Mouse (Mus musculus) heart, adult 2 months (tissue): ENCODE data around the gene Olfr206. TPM values are rescaled to one million over a fixed set of nuclear protein-coding genes. Genes with fewer than 3 reads are reported as not detected.
"Not testable (repeated sequence)": the region's sequence is repeated elsewhere in the genome, so short reads cannot be mapped to it uniquely, and the experiment has no call there.

ENCODE experiments used
- DNase-seq, 2 experiments: peaks; one replicate each; pipeline ENCODE4 v3.0.0; 2021
- H3K27ac ChIP-seq: fragments of 200-600 bp; 2 replicates; pipeline ENCODE4 v1.8.1; 2022
- H3K27me3 ChIP-seq: fragments of 200-500 bp; 2 replicates; pipeline ENCODE4 v1.6.1; 2012; ENCODE audit warnings: mild to moderate bottlenecking, low read length, inconsistent platforms, mixed read lengths; ENCODE audit not compliant: control insufficient read depth, insufficient read depth
- H3K36me3 ChIP-seq: fragments of 200-500 bp; 2 replicates; pipeline ENCODE4 v1.6.1; 2012; ENCODE audit warnings: low read length, inconsistent platforms; ENCODE audit not compliant: control insufficient read depth, insufficient read depth
- H3K4me1 ChIP-seq: fragments of 200-500 bp; 2 replicates; pipeline ENCODE4 v1.6.1; 2011; ENCODE audit warnings: low read length; ENCODE audit not compliant: control insufficient read depth, insufficient read depth
- H3K4me3 ChIP-seq: fragments of 200-600 bp; 2 replicates; pipeline ENCODE4 v1.8.1; 2022
- H3K79me2 ChIP-seq: fragments of 200-500 bp; replicated peaks from 2 replicates; pipeline ENCODE4 v1.6.1; 2012; ENCODE audit warnings: mild to moderate bottlenecking, inconsistent platforms, low read length, moderate library complexity, mixed read lengths; ENCODE audit not compliant: control insufficient read depth, insufficient read depth
- H3K9ac ChIP-seq: fragments of 200-500 bp; 2 replicates; pipeline ENCODE4 v1.6.1; 2012; ENCODE audit warnings: low read depth, mild to moderate bottlenecking, control low read depth, inconsistent platforms, low read length, mixed read lengths
- CTCF ChIP-seq: fragments of 200-600 bp; IDR thresholded peaks from 2 replicates; pipeline ENCODE4 v1.8.1; 2022; ENCODE audit warnings: antibody characterized with exemption, mild to moderate bottlenecking, moderate library complexity
- EP300 ChIP-seq: fragments of 200-500 bp; IDR thresholded peaks from 2 replicates; pipeline ENCODE4 v1.6.1; 2011; ENCODE audit warnings: low read depth, low read length, control low read depth; ENCODE audit not compliant: insufficient read depth
- POLR2A ChIP-seq: fragments of 200-500 bp; IDR thresholded peaks from 2 replicates; pipeline ENCODE4 v1.6.1; 2011; ENCODE audit warnings: mild to moderate bottlenecking, low read depth, low read length, control low read depth; ENCODE audit not compliant: insufficient read depth
- WGBS: fragments of 180-500 bp; shearing (Covaris S2); methylation state at CpG from one replicate; pipeline ENCODE4 v1.1.7; 2018; 5-methylcytosine and 5-hydroxymethylcytosine counted together
- intact Hi-C: fragments of 180-260 bp; cut with DNase I; formaldehyde crosslinking; loops from one replicate; pipeline ENCODE4 v1.15.1; 2025
- long read RNA-seq: library from polyadenylated mRNA; stranded (forward); transcript quantifications from one replicate; pipeline ENCODE4 v2.0.0, GENCODE M21; 2021
- polyA plus RNA-seq: library from polyadenylated mRNA; depleted of rRNA; stranded (reverse); fragments of >200 nt; gene quantifications from 2 replicates; pipeline ENCODE4 v1.2.3, GENCODE M21; 2012; rRNA removed
- total RNA-seq, 2 experiments: library from RNA; stranded (reverse); gene quantifications; 2 replicates each; pipeline ENCODE4 v1.2.3; 2021

Gene Olfr206
- total RNA-seq (not detected), polyA plus RNA-seq (not detected in 2 replicates)
- long read RNA-seq: 0 reads

DNA sequence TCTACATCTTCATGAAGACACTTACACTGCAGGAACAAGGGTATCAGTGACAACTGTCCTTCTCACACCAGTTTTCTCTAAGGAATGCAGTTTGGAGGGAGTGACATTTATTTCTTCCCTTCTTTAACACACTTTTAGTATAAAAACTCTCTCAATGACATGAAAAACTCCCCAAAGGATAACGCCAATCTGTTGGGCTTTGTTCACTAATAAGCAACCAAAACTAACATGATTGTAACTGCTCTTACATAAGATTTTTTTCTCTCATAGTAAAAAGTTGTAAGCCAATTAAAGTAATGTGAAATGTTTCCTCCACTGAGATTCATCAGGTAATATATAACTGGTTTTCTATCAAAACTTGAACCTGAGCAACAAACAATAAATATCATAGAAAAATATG is at the start of gene Olfr206:
Olfr206 (minus strand) TSS at position 101 of the 400 bp plus-strand sequence.
- Histone ChIP-seq H3K4me3 (no peak within 1 kb of the TSS), H3K36me3 (no peaks in the 10 kb centered on the region), H3K4me1 (no peaks in the 10 kb centered on the region), H3K27ac (no peak within 1 kb of the TSS), H3K27me3 (no peaks in the 10 kb centered on the region), H3K79me2 (no peaks in the 10 kb centered on the region), H3K9ac (no peak within 1 kb of the TSS)
- 62% methylated on average over 1 of the region's 1 CpGs for WGBS
- DNase-seq: no peak
- intact Hi-C loops: no loop called here
- TF ChIP-seq EP300: no peak
- no peak for TF ChIP-seq POLR2A
- TF ChIP-seq CTCF: no peak

DNA sequence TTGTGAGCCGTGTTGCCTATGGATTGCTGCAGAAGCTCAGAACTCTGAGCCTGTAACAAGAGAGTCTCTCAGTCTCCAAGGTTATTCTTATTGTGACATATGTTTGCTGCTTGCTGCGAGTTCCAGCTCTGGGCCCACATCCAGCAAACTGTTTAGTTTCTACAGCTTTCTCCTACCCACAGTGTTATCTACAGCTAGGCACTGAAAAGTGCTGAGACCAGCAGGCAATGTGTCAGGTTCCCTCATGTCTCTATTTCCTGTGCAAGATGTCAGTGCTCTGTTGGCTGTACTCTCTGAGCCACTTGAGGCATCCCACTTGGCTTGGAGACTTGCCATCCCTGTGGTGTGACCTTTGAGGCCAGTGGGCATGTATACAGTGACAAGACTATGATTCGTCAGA is 44.3 kb upstream of the Olfr206 start:
- Histone ChIP-seq H3K27me3 (no peaks in the 10 kb centered on the region), H3K9ac (no peak overlapping the region), H3K4me3 (no peak overlapping the region), H3K27ac (no peak overlapping the region), H3K36me3 (no peaks in the 10 kb centered on the region), H3K79me2 (no peaks in the 10 kb centered on the region), H3K4me1 (no peaks in the 10 kb centered on the region)
- TF ChIP-seq CTCF: no peak
- no peak for TF ChIP-seq POLR2A
- TF ChIP-seq EP300: no peak
- no peak for DNase-seq
- 43% methylated on average over 3 of the region's 3 CpGs for WGBS
- intact Hi-C loops: no loop called here

DNA sequence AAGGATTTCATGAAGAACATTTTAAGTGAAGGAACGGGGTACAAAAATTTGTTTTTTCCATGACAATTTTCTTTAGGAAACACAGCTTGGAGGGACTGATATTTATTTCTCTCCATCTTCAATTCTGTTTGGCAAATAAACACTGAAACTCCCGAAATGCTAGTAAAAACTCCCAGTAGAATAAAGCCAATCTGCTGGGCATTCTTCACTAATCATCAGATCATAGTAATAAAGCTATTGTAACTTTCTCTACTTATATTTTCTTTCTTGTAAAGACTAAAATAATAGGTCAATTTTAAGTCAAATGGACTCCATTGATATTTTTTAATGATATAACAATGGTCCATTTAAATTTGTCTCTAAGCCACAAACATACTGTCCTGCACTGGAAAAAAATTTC is 14.8 kb upstream of the Olfr206 start, which contains the start of gene Olfr209:
Olfr209 (minus strand) TSS at position 101 of the 400 bp plus-strand sequence.
- Histone ChIP-seq H3K36me3 (no peaks in the 10 kb centered on the region), H3K27me3 (no peaks in the 10 kb centered on the region), H3K4me3 (no peak within 1 kb of the TSS), H3K9ac (no peak within 1 kb of the TSS), H3K27ac (no peak within 1 kb of the TSS), H3K79me2 (no peaks in the 10 kb centered on the region), H3K4me1 (no peaks in the 10 kb centered on the region)
- DNase-seq: no peak
- intact Hi-C loops: no loop called here
- TF ChIP-seq EP300 (no peak), POLR2A (no peak), CTCF (no peak)
- WGBS: 58% methylated on average over 2 of the region's 2 CpGs

DNA sequence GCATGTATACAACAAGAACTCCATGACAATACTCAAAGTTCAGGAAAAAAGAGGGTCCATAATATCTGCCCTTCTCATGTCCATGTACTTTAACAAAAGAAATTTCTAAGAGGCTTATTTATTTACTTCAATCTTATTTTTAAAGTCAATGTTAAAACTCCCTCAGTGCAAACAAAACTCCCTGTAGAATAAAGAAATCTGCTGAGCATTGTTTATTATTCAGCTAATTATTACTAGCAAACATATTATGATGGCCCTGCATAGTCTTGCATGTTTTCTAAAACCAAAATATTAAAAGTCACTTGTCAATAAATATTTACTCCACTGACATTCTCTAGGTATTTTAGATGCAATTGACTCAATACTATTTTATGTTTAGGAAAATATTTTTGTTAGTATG is 18.0 kb downstream of the Olfr206 start, which contains the start of gene Olfr205:
Olfr205 (minus strand) TSS at position 101 of the 400 bp plus-strand sequence.
- H3K27ac ChIP-seq: no peak within 1 kb of the TSS
- intact Hi-C loops: no loop called here
- no peak for DNase-seq
- H3K4me1 ChIP-seq: no peaks in the 10 kb centered on the region
- TF ChIP-seq EP300: no peak
- no peak for TF ChIP-seq POLR2A
- TF ChIP-seq CTCF: no peak
- H3K9ac ChIP-seq: no peak within 1 kb of the TSS
- no peaks in the 10 kb centered on the region for H3K27me3 ChIP-seq
- H3K79me2 ChIP-seq: no peaks in the 10 kb centered on the region
- H3K4me3 ChIP-seq: no peak within 1 kb of the TSS
- no peaks in the 10 kb centered on the region for H3K36me3 ChIP-seq

DNA sequence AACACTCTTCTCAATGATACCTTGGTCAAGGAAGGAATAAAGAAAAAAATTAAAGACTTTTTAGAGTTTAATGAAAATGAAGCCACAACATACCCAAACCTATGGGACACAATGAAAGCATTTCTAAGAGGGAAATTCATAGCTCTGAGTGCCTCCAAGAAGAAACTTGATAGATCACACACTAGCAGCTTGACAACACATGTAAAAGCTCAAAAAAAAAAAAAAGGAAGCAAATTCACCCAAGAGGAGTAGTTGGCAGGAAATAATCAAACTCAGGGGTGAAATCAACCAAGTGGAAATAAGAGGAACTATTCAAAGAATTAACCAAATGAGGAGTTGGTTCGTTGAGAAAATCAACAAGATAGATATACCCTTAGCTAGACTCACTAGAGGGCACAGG is 25.8 kb downstream of the Olfr206 start:
- H3K4me1 ChIP-seq, H3K79me2 ChIP-seq, H3K4me3 ChIP-seq, DNase-seq, H3K9ac ChIP-seq, intact Hi-C loops, H3K27ac ChIP-seq, H3K36me3 ChIP-seq, H3K27me3 ChIP-seq: not testable (repeated sequence)
- WGBS: 35% methylated on average over 1 of the region's 1 CpGs

DNA sequence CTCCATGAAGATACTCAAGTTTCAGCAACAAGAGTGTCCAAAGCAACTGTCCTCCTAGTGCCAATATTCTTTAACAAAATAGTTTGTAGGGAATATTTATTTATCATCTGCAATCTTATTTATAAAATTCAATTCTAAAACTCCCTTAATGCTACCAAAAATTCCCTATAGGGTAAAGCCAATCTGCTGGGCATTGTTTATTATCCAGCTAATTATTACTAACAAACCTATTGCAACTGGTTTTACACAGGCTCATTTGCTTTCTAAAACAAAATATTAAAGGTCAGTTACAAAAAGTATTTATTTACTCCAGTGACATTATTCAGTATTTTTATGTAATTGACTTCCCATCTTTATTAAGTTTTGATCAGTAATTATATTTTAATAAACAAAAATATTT is 30.9 kb downstream of the Olfr206 start, which contains the start of gene Olfr204:
Olfr204 (minus strand) TSS at position 101 of the 400 bp plus-strand sequence.
- DNase-seq: no peak
- TF ChIP-seq EP300 (no peak), POLR2A (no peak), CTCF (no peak)
- Histone ChIP-seq H3K9ac (no peak within 1 kb of the TSS), H3K36me3 (no peaks in the 10 kb centered on the region), H3K4me3 (no peak within 1 kb of the TSS), H3K27me3 (no peaks in the 10 kb centered on the region), H3K27ac (no peak within 1 kb of the TSS), H3K79me2 (no peaks in the 10 kb centered on the region), H3K4me1 (no peaks in the 10 kb centered on the region)
- intact Hi-C loops: no loop called here
